In the genomic region with DNA sequence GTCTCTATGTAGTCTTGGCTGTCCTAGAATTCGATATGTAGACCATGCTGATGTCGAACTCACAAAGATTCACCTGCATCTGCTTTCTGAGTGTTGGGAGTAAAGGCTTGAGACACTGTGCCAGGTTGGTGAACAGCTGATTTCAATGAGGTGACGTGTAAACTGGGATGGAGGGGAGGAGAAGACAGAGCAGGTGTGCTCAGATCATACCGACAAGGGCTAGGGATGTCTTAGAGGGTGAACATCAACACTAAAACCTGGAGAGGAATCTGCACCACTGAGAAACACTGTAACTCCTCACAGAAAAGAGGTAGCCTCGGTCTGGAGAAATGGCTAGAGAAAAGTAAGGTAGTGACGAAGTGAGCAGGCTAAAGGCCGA, we compare ENCODE assay signal across 8 mouse cellular contexts. TPM values are rescaled to one million over a fixed set of nuclear protein-coding genes. Genes with fewer than 3 reads are reported as not detected.
DNase-seq lines count a peak whose midpoint lies in the region; ATAC-seq and TF ChIP-seq lines count a peak whose summit lies in the region.

No protein-coding gene starts in this region.

- H3K9me3 ChIP-seq in CH12.LX (replicated peaks; ENCODE audit: low read length) = no peaks in the 10 kb centered on the region
- H3K9me3 ChIP-seq in forebrain, embryonic 14.5 days (replicated peaks; ENCODE audit: control insufficient read depth, low read length) = no peaks in the 10 kb centered on the region
- no peaks in the 10 kb centered on the region for H3K9me3 ChIP-seq in liver, embryonic 14.5 days (ENCODE audit: control insufficient read depth, low read length)

- no peaks in the 10 kb centered on the region for H3K79me2 ChIP-seq in CH12.LX (replicated peaks; ENCODE audit: control insufficient read depth, extremely low read depth, insufficient read depth, poor library complexity, severe bottlenecking)

- H3K4me2 ChIP-seq in CH12.LX (ENCODE audit: insufficient read depth, low read depth, poor library complexity, severe bottlenecking) = peak overlapping the region; percentile 76
- peak overlapping the region; percentile 68 for H3K4me2 ChIP-seq in forebrain, embryonic 14.5 days (ENCODE audit: low read length)
- H3K4me2 ChIP-seq in liver, embryonic 14.5 days (ENCODE audit: low read depth) = peak overlapping the region; percentile 85

- H3K9ac ChIP-seq in CH12.LX (ENCODE audit: insufficient read depth, low read depth) = peak overlapping the region; percentile 71
- H3K9ac ChIP-seq in forebrain, embryonic 14.5 days (ENCODE audit: low read length) = peak overlapping the region; percentile 68
- H3K9ac ChIP-seq in liver, embryonic 14.5 days (replicated peaks) = peak overlapping the region; percentile 77

- intact Hi-C loops in gastrocnemius, adult 2 months (cut with DNase I) = no loop called here

- TF ChIP-seq EP300 in CH12.LX (IDR thresholded peaks at IDR 0.05; ENCODE audit: low read length) = no peak
- no peak for TF ChIP-seq EP300 in liver, embryonic 14.5 days (IDR thresholded peaks at IDR 0.05; ENCODE audit: low read depth)

- TF ChIP-seq POLR2A in CH12.LX (IDR thresholded peaks at IDR 0.05; ENCODE audit: low read depth, low read length) = no peak

- peak; percentile 30 for ATAC-seq in forebrain, embryonic 14.5 days
- ATAC-seq in liver, embryonic 14.5 days (ENCODE audit: insufficient read depth) = peak; percentile 22

- WGBS in forebrain, embryonic 14.5 days = 10% methylated on average over 7 of the region's 7 CpGs
- WGBS in liver, embryonic 14.5 days (ENCODE audit: insufficient replicate concordance) = 8% methylated on average over 7 of the region's 7 CpGs

- H3K4me3 ChIP-seq in gastrocnemius, adult 2 months = peak overlapping the region; percentile 84
- H3K4me3 ChIP-seq in CH12.LX (replicated peaks in 1 of 3; ENCODE audit: low read depth in 2 of 3, low read length in 2 of 3, poor library complexity in 1 of 3) = peak overlapping the region; percentile 41 to 67 (median 51)
- H3K4me3 ChIP-seq in forebrain, embryonic 14.5 days (ENCODE audit: low read depth, low read length) = peak overlapping the region; percentile 67
- peak overlapping the region; percentile 63 to 73 for H3K4me3 ChIP-seq in liver, embryonic 14.5 days (ENCODE audit: insufficient read depth in 1 of 2, low read depth in 2 of 2, low read length in 2 of 2)

- H3K27me3 ChIP-seq in CH12.LX (replicated peaks) = no peaks in the 10 kb centered on the region
- H3K27me3 ChIP-seq in forebrain, embryonic 14.5 days (replicated peaks; ENCODE audit: control insufficient read depth, insufficient read depth, low read length) = no peaks in the 10 kb centered on the region
- no peaks in the 10 kb centered on the region for H3K27me3 ChIP-seq in liver, embryonic 14.5 days (ENCODE audit: control insufficient read depth, insufficient read depth, low read length)

- in situ Hi-C loops in CH12.LX (cut with MboI; ENCODE audit: low pct_ligation_motif_present, low pct_unique_long_range_greater_than_20kb, low sequenced_read_pairs) = no loop called here

- H3K27ac ChIP-seq in gastrocnemius, adult 2 months = peak overlapping the region; percentile 100
- H3K27ac ChIP-seq in CH12.LX (ENCODE audit: insufficient read depth, low read depth) = peak overlapping the region; percentile 38; the same call in 1 of the 2 replicates
- 0 out of 2 replicates have a peak overlapping the region, but pooled peaks have one; percentile 21 for H3K27ac ChIP-seq in forebrain, embryonic 14.5 days (ENCODE audit: low read depth, low read length)
- peak overlapping the region; percentile 91 for H3K27ac ChIP-seq in liver, embryonic 14.5 days

- no peak for TF ChIP-seq CTCF in gastrocnemius, adult 2 months (IDR thresholded peaks at IDR 0.05)
- no peak for TF ChIP-seq CTCF in CH12.LX (conservative IDR thresholded peaks at IDR 0.05 in 1 of 2, IDR thresholded peaks at IDR 0.05 in 1 of 2; ENCODE audit: low read depth in 2 of 2, low read length in 2 of 2)
- TF ChIP-seq CTCF in liver, embryonic 14.5 days (IDR thresholded peaks at IDR 0.05; ENCODE audit: low read depth) = no peak

- DNase-seq in gastrocnemius, adult 2 months = no peak
- no peak for DNase-seq in gastrocnemius, adult 18-20 months (ENCODE audit: low spot score)
- DNase-seq in CH12.LX (ENCODE audit: extremely low read depth) = no peak
- no peak for DNase-seq in forebrain, embryonic 14.5 days (ENCODE audit: low spot score)
- DNase-seq in liver, embryonic 14.5 days (ENCODE audit: low read depth in 3 of 3, low spot score in 3 of 3) = no peak
- DNase-seq in right cerebral cortex, adult 18-20 months = no peak
- DNase-seq in c-Kit-positive CD71-positive TER-119-positive erythroid progenitor cells, embryonic 14.5 days (ENCODE audit: low spot score) = no peak
- no peak for DNase-seq in ovary, postnatal 36 days (ENCODE audit: low spot score)

- TF ChIP-seq RAD21 in CH12.LX (IDR thresholded peaks at IDR 0.05; ENCODE audit: low read depth, low read length) = no peak

- dilution Hi-C loops in CH12.LX (cut with MboI; ENCODE audit: extremely low pct_ligation_motif_present, extremely low pct_unique_long_range_greater_than_20kb, low sequenced_read_pairs) = no loop called here

- H3K36me3 ChIP-seq in CH12.LX (replicated peaks in 1 of 2; ENCODE audit: control insufficient read depth in 1 of 2, insufficient read depth in 1 of 2, low read length in 1 of 2) = peaks cover 32 to 36% of the 10 kb centered on the region in 2 experiments
- H3K36me3 ChIP-seq in forebrain, embryonic 14.5 days (ENCODE audit: control insufficient read depth, insufficient read depth, low read length) = peaks cover 26% of the 10 kb centered on the region
- H3K36me3 ChIP-seq in liver, embryonic 14.5 days (replicated peaks; ENCODE audit: control insufficient read depth, insufficient read depth, low read depth) = peaks cover 36% of the 10 kb centered on the region

- peaks cover 6 to 25% of the 10 kb centered on the region in 2 experiments for H3K4me1 ChIP-seq in CH12.LX (ENCODE audit: control insufficient read depth in 1 of 2, insufficient read depth in 2 of 2)
- 0 out of 2 replicates have a peak, but pooled peaks cover 8% of the 10 kb centered on the region for H3K4me1 ChIP-seq in forebrain, embryonic 14.5 days (ENCODE audit: control insufficient read depth, insufficient read depth, low read length)
- peaks cover 19 to 24% of the 10 kb centered on the region in 2 experiments for H3K4me1 ChIP-seq in liver, embryonic 14.5 days (replicated peaks; ENCODE audit: control insufficient read depth in 2 of 2, insufficient read depth in 2 of 2, low read length in 1 of 2)

TF ChIP-seq in CH12.LX, 34 proteins besides CTCF, POLR2A, EP300 and RAD21 (continues in another document):
- TF ChIP-seq TCF12 (IDR thresholded peaks at IDR 0.05; ENCODE audit: low read depth, low read length) (no peak), E2F4 (IDR thresholded peaks at IDR 0.05; ENCODE audit: insufficient replicate concordance, low read depth, low read length) (no peak), BHLHE40 (IDR thresholded peaks at IDR 0.05; ENCODE audit: low read depth, low read length) (no peak), JUN (IDR thresholded peaks at IDR 0.05; ENCODE audit: insufficient read depth, low read depth, low read length) (no peak)

RNA-seq across cellular contexts. Expression of gene Zfand2b, which starts 0.4 kb away (rescaled TPM):
- 10 to 100 TPM; 14.6 to 17.7 TPM for total RNA-seq in gastrocnemius, adult 2 months (2021)
- total RNA-seq in gastrocnemius, adult 18-20 months (2021) = 10 to 100 TPM; 13.7 to 16.2 TPM
- total RNA-seq in CH12.LX (2012; rRNA removed) (30.5 and 40.7 TPM in 2 replicates), CH12.LX (2014; rRNA removed) (14.1 and 15.7 TPM in 2 replicates)
- 19.5 and 20.9 TPM in 2 replicates for polyA plus RNA-seq in CH12.LX (2012; ENCODE audit: insufficient read length, low read depth)
- polyA plus RNA-seq in forebrain, embryonic 14.5 days (2014; fragmentation: Nextera tagmentation; extraction: Ambion mirVana) = 41.2 and 46.8 TPM in 2 replicates
- 35.3 and 43.5 TPM in 2 replicates for polyA plus RNA-seq in liver, embryonic 14.5 days (2012; rRNA removed)
- 40.6 and 41.6 TPM in 2 replicates for polyA plus RNA-seq in liver, embryonic 14.5 days (2014; fragmentation: Nextera tagmentation; extraction: Ambion mirVana)

RNA-seq across cellular contexts. Expression of gene Abcb6, which starts 12.1 kb away (rescaled TPM):
- total RNA-seq in gastrocnemius, adult 2 months (2021) = 10 to 100 TPM; 18.9 to 20.4 TPM
- total RNA-seq in gastrocnemius, adult 18-20 months (2021) = 10 to 100 TPM; 15.4 to 17.6 TPM
- total RNA-seq in CH12.LX (2012; rRNA removed) (26.0 and 29.0 TPM in 2 replicates), CH12.LX (2014; rRNA removed) (15.5 and 20.1 TPM in 2 replicates)
- polyA plus RNA-seq in CH12.LX (2012; ENCODE audit: insufficient read length, low read depth) = 19.2 and 22.3 TPM in 2 replicates
- 26.2 and 30.4 TPM in 2 replicates for polyA plus RNA-seq in forebrain, embryonic 14.5 days (2014; fragmentation: Nextera tagmentation; extraction: Ambion mirVana)
- polyA plus RNA-seq in liver, embryonic 14.5 days (2012; rRNA removed) = 31.4 and 41.4 TPM in 2 replicates
- polyA plus RNA-seq in liver, embryonic 14.5 days (2014; fragmentation: Nextera tagmentation; extraction: Ambion mirVana) = 48.9 and 58.5 TPM in 2 replicates

RNA-seq across cellular contexts. Expression of gene Ankzf1, which starts 23.9 kb away (rescaled TPM):
- 1 to 10 TPM; 5.5 to 5.9 TPM for total RNA-seq in gastrocnemius, adult 2 months (2021)
- total RNA-seq in gastrocnemius, adult 18-20 months (2021) = 1 to 10 TPM; 3.6 to 3.7 TPM
- 13.2 and 19.6 TPM in 2 replicates for total RNA-seq in CH12.LX (2012; rRNA removed)
- 20.4 and 21.1 TPM in 2 replicates for total RNA-seq in CH12.LX (2014; rRNA removed)
- polyA plus RNA-seq in CH12.LX (2012; ENCODE audit: insufficient read length, low read depth) = 13.3 TPM in 2 replicates
- 16.3 and 16.9 TPM in 2 replicates for polyA plus RNA-seq in forebrain, embryonic 14.5 days (2014; fragmentation: Nextera tagmentation; extraction: Ambion mirVana)
- 6.3 and 7.6 TPM in 2 replicates for polyA plus RNA-seq in liver, embryonic 14.5 days (2012; rRNA removed)
- polyA plus RNA-seq in liver, embryonic 14.5 days (2014; fragmentation: Nextera tagmentation; extraction: Ambion mirVana) = 4.8 and 7.2 TPM in 2 replicates

RNA-seq across cellular contexts. Expression of gene Atg9a, which starts 23.9 kb away (rescaled TPM):
- 100 to 1,000 TPM; 107 to 113 TPM for total RNA-seq in gastrocnemius, adult 2 months (2021)
- 100 to 1,000 TPM in 1 of 2 experiments, 10 to 100 TPM in 1; 90.4 to 115 TPM for total RNA-seq in gastrocnemius, adult 18-20 months (2021)
- total RNA-seq in CH12.LX (2012; rRNA removed) (9.2 and 15.6 TPM in 2 replicates), CH12.LX (2014; rRNA removed) (4.4 and 6.1 TPM in 2 replicates)
- polyA plus RNA-seq in CH12.LX (2012; ENCODE audit: insufficient read length, low read depth) = 10.1 and 12.9 TPM in 2 replicates
- polyA plus RNA-seq in forebrain, embryonic 14.5 days (2014; fragmentation: Nextera tagmentation; extraction: Ambion mirVana) = 25.5 and 34.1 TPM in 2 replicates
- polyA plus RNA-seq in liver, embryonic 14.5 days (2012; rRNA removed) = 17.4 and 23.6 TPM in 2 replicates
- polyA plus RNA-seq in liver, embryonic 14.5 days (2014; fragmentation: Nextera tagmentation; extraction: Ambion mirVana) = 16.4 and 18.3 TPM in 2 replicates

RNA-seq across cellular contexts. Expression of gene Retreg2, which starts 25.5 kb away (rescaled TPM):
- total RNA-seq in gastrocnemius, adult 2 months (2021) = 10 to 100 TPM in 1 of 2 experiments, 1 to 10 TPM in 1; 7.7 to 11.5 TPM
- total RNA-seq in gastrocnemius, adult 18-20 months (2021) = 10 to 100 TPM in 1 of 2 experiments, 1 to 10 TPM in 1; 8.8 to 10.0 TPM
- 26.5 and 27.9 TPM in 2 replicates for total RNA-seq in CH12.LX (2012; rRNA removed)
- total RNA-seq in CH12.LX (2014; rRNA removed) = 12.8 and 14.6 TPM in 2 replicates
- 24.1 and 27.9 TPM in 2 replicates for polyA plus RNA-seq in CH12.LX (2012; ENCODE audit: insufficient read length, low read depth)
- polyA plus RNA-seq in forebrain, embryonic 14.5 days (2014; fragmentation: Nextera tagmentation; extraction: Ambion mirVana) = 85.6 and 95.6 TPM in 2 replicates
- 61.8 and 74.5 TPM in 2 replicates for polyA plus RNA-seq in liver, embryonic 14.5 days (2012; rRNA removed)
- polyA plus RNA-seq in liver, embryonic 14.5 days (2014; fragmentation: Nextera tagmentation; extraction: Ambion mirVana) = 45.1 and 58.8 TPM in 2 replicates

Comparison
In these comparisons a context has a peak if more than half of its experiments do, and no peak if none do; other contexts are left out.
1. H3K27ac ChIP-seq: peak in every context shown above with its lines; median percentile 100 in gastrocnemius, adult 2 months; 91 in liver, embryonic 14.5 days; 38 in CH12.LX; 21 in forebrain, embryonic 14.5 days.